ENCODE assay signal across 23 mouse cellular contexts in the genomic region with DNA sequence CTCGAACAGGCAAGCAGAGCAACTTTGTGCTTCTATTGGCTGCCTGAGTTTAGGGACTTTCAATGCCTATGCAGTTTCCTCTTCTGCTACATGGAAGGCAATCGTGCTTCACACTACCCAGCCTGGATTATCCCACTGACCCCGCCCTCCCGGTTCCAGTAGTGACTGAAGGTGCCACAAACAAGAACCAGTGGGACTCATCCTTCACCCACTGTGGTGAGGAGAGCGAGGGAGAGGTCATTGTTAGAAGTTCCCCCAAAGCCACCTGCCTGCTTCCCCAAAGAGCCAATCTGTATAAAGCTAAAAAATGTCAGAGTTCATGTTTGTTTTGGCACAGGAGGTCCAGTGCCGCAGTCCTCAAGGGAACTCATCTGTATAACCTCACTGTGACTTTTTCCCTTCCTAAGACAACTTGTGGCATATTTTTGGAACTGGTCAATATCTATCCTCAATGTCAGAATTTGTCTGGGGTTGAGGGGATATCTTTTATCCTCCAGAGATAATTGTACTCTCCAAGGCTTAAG.
DNase-seq lines count a peak whose midpoint lies in the region; ATAC-seq and TF ChIP-seq lines count a peak whose summit lies in the region.
"Had no signal": no experiment of that assay in that cellular context is flagged by ENCODE, and none has a peak within 500 bp of the region (broad histone marks: within the 10 kb centered on the region; RNA-seq: fewer than 3 reads in every experiment).

No protein-coding gene starts in this region.

- H3K9ac ChIP-seq in heart, embryonic 11.5 days (ENCODE audit: low read depth, low read length) = no peak overlapping the region
- no peak overlapping the region for H3K9ac ChIP-seq in stomach, embryonic 16.5 days (ENCODE audit: low read length)
- H3K9ac ChIP-seq: forebrain, embryonic 13.5 days; hindbrain, embryonic 14.5 days; limb, embryonic 13.5 days; liver, embryonic 14.5 days; lung, embryonic 14.5 days had no signal

- no peak overlapping the region for H3K4me2 ChIP-seq in heart, embryonic 11.5 days
- H3K4me2 ChIP-seq in stomach, embryonic 16.5 days (ENCODE audit: low read depth, low read length) = no peak overlapping the region
- H3K4me2 ChIP-seq: forebrain, embryonic 13.5 days; hindbrain, embryonic 14.5 days; limb, embryonic 13.5 days; lung, embryonic 14.5 days had no signal

- TF ChIP-seq CTCF in Patski (IDR thresholded peaks at IDR 0.05) = no peak

- no peaks in the 10 kb centered on the region; the same call in 1 of the 2 replicates for H3K4me1 ChIP-seq in heart, embryonic 11.5 days (ENCODE audit: control insufficient read depth, insufficient read depth, low read length)
- H3K4me1 ChIP-seq in stomach, embryonic 16.5 days (ENCODE audit: control insufficient read depth, insufficient read depth, low read length) = peaks cover 21% of the 10 kb centered on the region

- 33% methylated on average over 6 of the region's 6 CpGs for WGBS in heart, embryonic 11.5 days (ENCODE audit: insufficient replicate concordance)
- WGBS in stomach, embryonic 16.5 days = 38% methylated on average over 6 of the region's 6 CpGs

- CTCF ChIA-PET in Patski (lab: Charles Lee) = no interaction called here

- POLR2A ChIA-PET in Patski (lab: Charles Lee) = interaction anchor here (0.6 kb wide), 2 partner anchors 105 to 119 kb away, joined by 3 to 9 read pairs; no protein-coding TSS in a partner anchor

- 0 out of 2 replicates have a peak, but pooled peaks have one; percentile 2 for ATAC-seq in heart, embryonic 11.5 days (replicated peaks; ENCODE audit: insufficient number of reproducible peaks, low FRiP score, low TSS enrichment)
- ATAC-seq in Patski = peak; percentile 12
- no peak for ATAC-seq in stomach, embryonic 16.5 days (ENCODE audit: insufficient read depth, low FRiP score)
- ATAC-seq: CD4-positive, CD25-positive, alpha-beta regulatory T cell, adult 4 months; forebrain, embryonic 13.5 days; intestine, postnatal 0 days had no signal

- H3K27me3 ChIP-seq in heart, embryonic 11.5 days (ENCODE audit: control insufficient read depth, insufficient read depth, low read length) = peaks cover 5% of the 10 kb centered on the region; the same call in 1 of the 2 replicates
- H3K27me3 ChIP-seq in Patski = no peaks in the 10 kb centered on the region
- no peaks in the 10 kb centered on the region for H3K27me3 ChIP-seq in stomach, embryonic 16.5 days (ENCODE audit: control insufficient read depth, insufficient read depth, low read length)
- H3K27me3 ChIP-seq: limb, embryonic 13.5 days had no signal

- no peaks in the 10 kb centered on the region for H3K9me3 ChIP-seq in heart, embryonic 11.5 days (replicated peaks; ENCODE audit: control insufficient read depth, low read length)
- H3K9me3 ChIP-seq in stomach, embryonic 16.5 days (replicated peaks; ENCODE audit: control insufficient read depth, low read length) = no peaks in the 10 kb centered on the region
- H3K9me3 ChIP-seq: forebrain, embryonic 13.5 days; limb, embryonic 13.5 days had no signal

- intact Hi-C loops in heart, postnatal 25 days (cut with DNase I) = no loop called here

- H3K36me3 ChIP-seq in heart, embryonic 11.5 days (ENCODE audit: control insufficient read depth, insufficient read depth, low read length) = no peaks in the 10 kb centered on the region
- H3K36me3 ChIP-seq in stomach, embryonic 16.5 days (ENCODE audit: control insufficient read depth, insufficient read depth, low read length) = no peaks in the 10 kb centered on the region
- H3K36me3 ChIP-seq: limb, embryonic 13.5 days had no signal

- DNase-seq in heart, postnatal 25 days (ENCODE audit: low spot score) = no peak
- peak; percentile 23 for DNase-seq in kidney, postnatal 10 days
- DNase-seq in kidney, adult 8-10 months = no peak
- DNase-seq in Patski (ENCODE audit: low read depth, low spot score) = no peak
- no peak for DNase-seq in adrenal gland, adult 2 months
- DNase-seq: cerebellum, adult 18-20 months; cerebellum, postnatal 10 days; gastrocnemius, postnatal 10 days; lung, embryonic 14.5 days; lung, postnatal 14 days; midbrain, embryonic 14.5 days; right cerebral cortex, postnatal 25 days; thymus, postnatal 4 days had no signal

- no peak overlapping the region for H3K27ac ChIP-seq in heart, embryonic 11.5 days (ENCODE audit: low read depth, low read length)
- peak overlapping the region; percentile 61; the same call in 1 of the 2 replicates for H3K27ac ChIP-seq in stomach, embryonic 16.5 days (ENCODE audit: low read length)
- H3K27ac ChIP-seq: forebrain, embryonic 13.5 days; hindbrain, embryonic 14.5 days; layer of hippocampus, adult 2 months; left cerebral cortex, adult 2 months; limb, embryonic 13.5 days; liver, embryonic 14.5 days had no signal

- in situ Hi-C loops in Patski (cut with MboI; ENCODE audit: low pct_unique_long_range_greater_than_20kb) = no loop called here

- no peak overlapping the region for H3K4me3 ChIP-seq in heart, embryonic 11.5 days (ENCODE audit: low read depth, low read length)
- no peak overlapping the region for H3K4me3 ChIP-seq in stomach, embryonic 16.5 days (replicated peaks; ENCODE audit: low read length)
- H3K4me3 ChIP-seq: forebrain, embryonic 13.5 days; layer of hippocampus, adult 2 months; left cerebral cortex, adult 2 months; limb, embryonic 13.5 days had no signal
